Mouse (Mus musculus): ENCODE measurements at regions not wholly inside any gene's neighbourhood (a gene's known extent, or its start where the extent isn't known, plus 50 kb on each side); places are given as distances from the start of the nearest gene placed in this dataset.

GRCm38 (mm10) chr14:15064991-15065525 is 261.8 kb downstream of the Nek10 start:
- TF ChIP-seq EP300 (IDR thresholded peaks at IDR 0.05; ENCODE audit: low read depth), result no peak
- no peak for TF ChIP-seq CTCF (IDR thresholded peaks at IDR 0.05; ENCODE audit: low read depth)
